Mouse (Mus musculus) lung, postnatal 0 days (tissue): ENCODE measurements around the gene Usp34.

Experiments used
- CTCF ChIP-seq: IDR thresholded peaks from 2 replicates; pipeline ENCODE4 v1.5.1; 2016; ENCODE audit warnings: antibody characterized with exemption, mild to moderate bottlenecking
- EP300 ChIP-seq: IDR thresholded peaks from 2 replicates; pipeline ENCODE4 v1.6.1; 2016; ENCODE audit warnings: antibody characterized with exemption, mild to moderate bottlenecking, control low read depth

DNA sequence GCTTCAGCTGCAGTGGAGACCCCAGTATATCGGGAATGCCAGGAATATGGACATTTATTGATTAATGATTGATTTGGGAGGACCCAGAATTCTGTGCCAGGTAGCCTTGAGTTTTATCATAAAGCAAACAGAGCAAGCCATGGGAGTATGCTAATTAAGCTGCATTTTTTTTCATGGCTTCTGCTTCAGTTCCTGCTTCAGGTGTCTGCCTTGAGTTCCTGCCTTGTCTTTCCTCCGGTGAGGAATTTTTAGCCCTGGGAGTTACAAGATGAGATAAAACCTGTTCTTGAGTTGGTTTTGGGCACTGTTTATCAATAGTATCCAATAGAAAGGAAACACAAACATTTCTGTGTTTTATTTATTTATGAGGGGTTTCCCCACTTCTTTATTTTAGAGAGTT lies 22.7 kb downstream of the Usp34 start:
- TF ChIP-seq CTCF (no peak), EP300 (no peak)
